Mouse (Mus musculus) C2C12 (cell line): ENCODE data around the gene Pbx4. TPM values are rescaled to one million over a fixed set of nuclear protein-coding genes. Genes with fewer than 3 reads are reported as not detected.

Experiments used
- H3K27me3 ChIP-seq: one replicate; pipeline ENCODE4 v1.6.1; 2011; ENCODE audit not compliant: control insufficient read depth, insufficient read depth, insufficient read length
- H3K36me3 ChIP-seq: one replicate; pipeline ENCODE4 v1.6.1; 2011; ENCODE audit not compliant: control insufficient read depth, insufficient read depth
- H3K4me3 ChIP-seq: one replicate; pipeline ENCODE4 v1.5.1; 2011; ENCODE audit warnings: mild to moderate bottlenecking, control low read depth; ENCODE audit not compliant: poor library complexity, insufficient read depth, severe bottlenecking
- H3K79me2 ChIP-seq: one replicate; pipeline ENCODE4 v1.6.1; 2011; ENCODE audit not compliant: control insufficient read depth, insufficient read depth
- H3K79me3 ChIP-seq: one replicate; pipeline ENCODE4 v1.6.1; 2011; ENCODE audit warnings: low read depth, control low read depth
- H3ac ChIP-seq: one replicate; pipeline ENCODE3; 2011; ENCODE audit warnings: low read depth; ENCODE audit not compliant: control insufficient read depth, insufficient read length
- CEBPB ChIP-seq: IDR thresholded peaks from one replicate; pipeline ENCODE4 v1.6.1; 2011; ENCODE audit warnings: low read depth, mild to moderate bottlenecking, control low read depth, moderate library complexity
- CTCF ChIP-seq: IDR thresholded peaks from one replicate; pipeline ENCODE4 v1.5.1; 2011; ENCODE audit not compliant: control insufficient read depth, insufficient read depth, insufficient read length
- FOSL1 ChIP-seq: IDR thresholded peaks from one replicate; pipeline ENCODE4 v1.8.0; 2011; ENCODE audit warnings: mild to moderate bottlenecking, low read length; ENCODE audit not compliant: poor library complexity, insufficient read depth, severe bottlenecking
- MAX ChIP-seq: IDR thresholded peaks from one replicate; pipeline ENCODE4 v1.6.1; 2011; ENCODE audit warnings: mild to moderate bottlenecking, control low read depth
- MYOD1 ChIP-seq: IDR thresholded peaks from one replicate; pipeline ENCODE4 v1.6.1; 2011; ENCODE audit warnings: low read depth; ENCODE audit not compliant: control insufficient read depth, insufficient read length
- MYOG ChIP-seq: IDR thresholded peaks from one replicate; pipeline ENCODE4 v1.6.1; 2011; ENCODE audit not compliant: control insufficient read depth, insufficient read length; ENCODE audit errors: extremely low read depth
- USF1 ChIP-seq: IDR thresholded peaks from one replicate; pipeline ENCODE4 v1.6.1; 2011; ENCODE audit warnings: low read depth, mild to moderate bottlenecking, control low read depth, moderate library complexity
- polyA plus RNA-seq: library from polyadenylated mRNA; unstranded; fragments of >200 nt; fragmentation: generic; extraction: Trizol; gene quantifications from one replicate; pipeline ENCODE4 v1.2.1, GENCODE M21; 2012; ENCODE audit warnings: missing spikeins

The Pbx4 gene
- polyA plus RNA-seq, 1 experiment = 1.6 TPM

- Histone ChIP-seq H3K4me3 (no peak overlapping the region), H3K27me3 (no peaks in the 10 kb centered on the region), H3K36me3 (no peaks in the 10 kb centered on the region), H3K79me2 (no peaks in the 10 kb centered on the region), H3K79me3 (no peaks in the 10 kb centered on the region), H3ac (no peak overlapping the region)
- TF ChIP-seq MAX (no peak), CEBPB (no peak), CTCF (no peak), MYOD1 (no peak), FOSL1 (no peak), MYOG (no peak), USF1 (no peak)
Measured at GRCm38 (mm10) chr8:69853869-69854268, 21.6 kb downstream of the Pbx4 start.

GRCm38 (mm10) chr8:69860807-69861206 is 28.5 kb downstream of the Pbx4 start:
- H3K36me3 ChIP-seq = no peaks in the 10 kb centered on the region
- H3K4me3 ChIP-seq = no peak overlapping the region
- H3K79me3 ChIP-seq = no peaks in the 10 kb centered on the region
- no peaks in the 10 kb centered on the region for H3K79me2 ChIP-seq
- no peaks in the 10 kb centered on the region for H3K27me3 ChIP-seq
- no peak overlapping the region for H3ac ChIP-seq
- TF ChIP-seq MYOG = no peak
- no peak for TF ChIP-seq FOSL1
- no peak for TF ChIP-seq USF1
- TF ChIP-seq CTCF = no peak
- no peak for TF ChIP-seq CEBPB
- no peak for TF ChIP-seq MYOD1
- no peak for TF ChIP-seq MAX

- Histone ChIP-seq H3K36me3 (no peaks in the 10 kb centered on the region), H3K4me3 (no peak overlapping the region), H3K79me3 (no peaks in the 10 kb centered on the region), H3K79me2 (no peaks in the 10 kb centered on the region), H3K27me3 (no peaks in the 10 kb centered on the region), H3ac (no peak overlapping the region)
- TF ChIP-seq USF1 (no peak), MYOG (no peak), MYOD1 (no peak), CTCF (no peak), CEBPB (no peak), FOSL1 (no peak), MAX (no peak)
Measured at GRCm38 (mm10) chr8:69861251-69861650, 29.0 kb downstream of the Pbx4 start.

- Histone ChIP-seq H3K27me3 (no peaks in the 10 kb centered on the region), H3ac (no peak overlapping the region), H3K36me3 (no peaks in the 10 kb centered on the region), H3K79me3 (no peaks in the 10 kb centered on the region), H3K4me3 (no peak overlapping the region), H3K79me2 (no peaks in the 10 kb centered on the region)
- TF ChIP-seq USF1 (no peak), MYOD1 (no peak), CTCF (no peak), CEBPB (no peak)
Measured at GRCm38 (mm10) chr8:69863387-69864020, 31.2 kb downstream of the Pbx4 start.

- H3K79me2 ChIP-seq = no peaks in the 10 kb centered on the region
- no peak for TF ChIP-seq USF1
- no peak for TF ChIP-seq MYOD1
- TF ChIP-seq MYOG = no peak
- TF ChIP-seq FOSL1 = no peak
- no peak for TF ChIP-seq MAX
- TF ChIP-seq CEBPB = no peak
- TF ChIP-seq CTCF = no peak
- H3K79me3 ChIP-seq = no peaks in the 10 kb centered on the region
- H3ac ChIP-seq = no peak overlapping the region
- no peak overlapping the region for H3K4me3 ChIP-seq
- H3K27me3 ChIP-seq = no peaks in the 10 kb centered on the region
- no peaks in the 10 kb centered on the region for H3K36me3 ChIP-seq
Measured at GRCm38 (mm10) chr8:69864180-69864579, 31.9 kb downstream of the Pbx4 start.

- Histone ChIP-seq H3ac (no peak overlapping the region), H3K27me3 (peaks cover 3% of the 10 kb centered on the region), H3K36me3 (no peaks in the 10 kb centered on the region), H3K79me2 (no peaks in the 10 kb centered on the region), H3K79me3 (no peaks in the 10 kb centered on the region), H3K4me3 (no peak overlapping the region)
- TF ChIP-seq CEBPB (no peak), MYOD1 (no peak), CTCF (no peak), FOSL1 (no peak), USF1 (no peak), MYOG (no peak), MAX (no peak)
Measured at GRCm38 (mm10) chr8:69867696-69868326, 35.5 kb downstream of the Pbx4 start.
